Mouse (Mus musculus): Measurements from ENCODE around the gene Stard7. TPM values are rescaled to one million over a fixed set of nuclear protein-coding genes. Genes with fewer than 3 reads are reported as not detected.
"Not testable (repeated sequence)": the region's sequence is repeated elsewhere in the genome, so short reads cannot be mapped to it uniquely, and the experiment has no call there.

Gene Stard7
- polyA plus RNA-seq, 1 experiment from 2014 or later, result 99.8 TPM

DNA sequence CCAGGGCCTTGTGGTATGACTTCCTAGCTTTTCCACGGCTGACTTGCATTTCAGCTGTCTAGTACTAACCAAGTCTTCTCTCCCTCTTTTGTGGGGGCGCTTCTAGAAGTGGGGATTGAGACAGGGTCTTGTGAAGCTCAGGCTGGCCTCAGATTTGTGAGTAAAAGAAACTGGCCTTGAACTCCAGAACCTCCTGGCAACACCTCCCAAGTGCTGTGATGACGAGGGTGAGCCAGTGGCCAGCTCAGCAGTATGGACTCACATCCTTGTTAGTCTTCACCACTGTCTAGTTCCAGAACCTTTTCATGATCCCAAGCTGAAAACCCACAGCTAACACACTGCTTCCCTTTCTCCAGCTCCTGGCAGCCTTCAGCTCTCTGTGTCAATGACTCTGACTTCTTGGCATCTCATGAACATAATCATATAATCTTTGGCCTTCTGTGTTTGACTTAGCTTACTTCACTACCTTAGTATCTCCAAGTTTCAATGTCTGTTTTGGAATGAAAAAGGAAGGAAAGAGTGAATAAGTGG, 15.3 kb upstream of the Stard7 start:
- H3K36me3 ChIP-seq, result peaks cover 31% of the 10 kb centered on the region
- H3K27me3 ChIP-seq, result no peaks in the 10 kb centered on the region
- no peak overlapping the region for H3K9ac ChIP-seq (replicated peaks)
- ATAC-seq (replicated peaks), result no peak
- H3K9me3 ChIP-seq, result no peaks in the 10 kb centered on the region
- no peak overlapping the region for H3K4me3 ChIP-seq
- no peak overlapping the region for H3K4me2 ChIP-seq (replicated peaks)
- H3K27ac ChIP-seq (replicated peaks), result no peak overlapping the region
- 87% methylated on average over 3 of the region's 3 CpGs for WGBS
- H3K4me1 ChIP-seq, result peaks cover 13% of the 10 kb centered on the region

DNA sequence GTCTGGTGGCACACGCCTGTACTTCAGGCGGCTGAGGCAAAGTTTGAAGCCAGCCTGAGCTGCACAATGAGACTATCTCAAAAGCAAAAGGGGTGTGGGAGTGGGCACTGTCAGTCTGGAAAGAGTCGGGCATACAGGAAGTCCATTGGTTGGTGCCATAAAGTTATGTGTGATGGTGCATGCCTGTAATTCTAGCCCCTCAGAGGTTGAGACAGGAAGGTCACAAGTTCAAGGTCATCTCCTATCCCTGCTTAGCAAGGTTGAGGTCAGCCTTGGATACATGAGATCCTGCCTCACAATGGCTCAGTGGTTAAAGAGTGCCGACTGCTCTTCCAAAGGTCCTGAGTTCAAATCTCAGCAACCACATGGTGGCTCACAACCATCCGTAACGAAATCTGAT, 14.7 kb upstream of the Stard7 start:
- Histone ChIP-seq H3K4me1 (peaks cover 7% of the 10 kb centered on the region), H3K9me3 (no peaks in the 10 kb centered on the region), H3K4me2 (replicated peaks) (no peak overlapping the region), H3K36me3 (peaks cover 35% of the 10 kb centered on the region), H3K27ac (replicated peaks) (no peak overlapping the region), H3K9ac (replicated peaks) (no peak overlapping the region), H3K4me3 (no peak overlapping the region), H3K27me3 (no peaks in the 10 kb centered on the region)
- 89% methylated on average over 6 of the region's 6 CpGs for WGBS
- ATAC-seq (replicated peaks), result no peak

DNA sequence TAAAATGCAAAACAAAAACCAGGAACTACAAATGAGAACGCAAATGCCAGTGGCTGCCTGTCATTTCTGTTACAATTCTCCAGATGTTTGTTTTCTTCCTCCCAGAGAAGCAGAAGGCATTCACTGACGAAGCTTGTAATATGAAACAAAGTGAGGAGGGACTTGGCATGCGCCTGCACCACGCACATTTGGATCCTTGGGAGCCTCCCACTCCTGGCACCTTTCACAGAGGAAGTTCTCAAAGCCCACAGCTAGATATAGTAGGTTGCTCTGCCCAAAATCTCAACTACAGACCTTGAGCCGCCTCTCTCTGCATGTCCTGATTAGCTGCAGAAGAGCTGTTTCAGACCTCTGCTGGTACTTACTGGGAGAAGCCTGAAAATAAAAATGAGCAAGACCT, 10.7 kb upstream of the Stard7 start:
- Histone ChIP-seq H3K27me3 (no peaks in the 10 kb centered on the region), H3K9me3 (no peaks in the 10 kb centered on the region), H3K4me3 (no peak overlapping the region), H3K4me2 (replicated peaks) (no peak overlapping the region), H3K27ac (replicated peaks) (no peak overlapping the region), H3K9ac (replicated peaks) (no peak overlapping the region), H3K4me1 (no peaks in the 10 kb centered on the region), H3K36me3 (peaks cover 35% of the 10 kb centered on the region)
- WGBS, result 85% methylated on average over 5 of the region's 5 CpGs
- ATAC-seq (replicated peaks), result no peak

DNA sequence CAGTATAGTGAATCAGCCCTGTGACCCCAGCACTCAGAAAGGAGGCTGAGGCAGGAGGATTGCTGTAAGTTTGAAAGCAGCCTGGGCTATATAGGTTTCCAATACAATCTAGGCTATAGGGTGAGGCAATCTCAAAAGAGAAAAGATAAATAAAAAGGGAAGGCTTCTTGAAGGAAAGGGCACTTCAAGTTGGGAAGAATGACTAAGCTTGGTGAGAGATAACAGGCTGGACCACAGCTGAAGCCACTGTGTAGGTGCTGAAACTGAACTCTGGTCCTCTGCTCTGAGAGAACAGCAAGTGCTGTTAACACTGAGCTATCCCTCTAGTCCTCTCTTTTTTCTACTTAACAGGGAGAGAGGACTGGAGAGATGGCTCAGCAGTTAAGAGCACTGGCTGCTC, 7.5 kb upstream of the Stard7 start:
- H3K9ac ChIP-seq (replicated peaks), result no peak overlapping the region
- no peak overlapping the region for H3K4me2 ChIP-seq (replicated peaks)
- no peaks in the 10 kb centered on the region for H3K9me3 ChIP-seq
- H3K4me1 ChIP-seq, result no peaks in the 10 kb centered on the region
- H3K4me3 ChIP-seq, result no peak overlapping the region
- H3K27ac ChIP-seq (replicated peaks), result no peak overlapping the region
- no peaks in the 10 kb centered on the region for H3K27me3 ChIP-seq
- ATAC-seq (replicated peaks), result no peak
- peaks cover 24% of the 10 kb centered on the region for H3K36me3 ChIP-seq

DNA sequence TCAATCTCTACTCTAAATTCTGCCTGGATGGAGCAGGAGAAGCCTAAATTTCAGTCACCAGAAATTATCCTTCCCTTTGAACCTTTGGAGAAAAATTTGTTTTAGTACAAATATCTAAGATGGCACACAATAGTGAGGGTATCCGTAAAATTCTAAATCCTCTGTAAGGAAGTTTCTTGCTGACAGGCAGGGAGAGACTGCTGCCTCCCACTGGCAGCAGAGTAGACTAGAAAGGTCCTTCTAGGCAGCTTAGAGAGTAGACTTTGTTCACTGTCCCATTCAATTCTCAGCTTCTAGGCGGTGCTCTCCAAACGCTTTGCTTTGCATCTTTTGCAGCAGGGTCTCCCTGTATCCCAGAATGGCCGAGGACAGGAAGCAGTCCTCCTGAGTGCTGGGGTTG, 2.2 kb upstream of the Stard7 start:
- no peak for ATAC-seq (replicated peaks)
- Histone ChIP-seq H3K4me2 (replicated peaks) (no peak overlapping the region), H3K36me3 (no peaks in the 10 kb centered on the region), H3K4me1 (peaks cover 19% of the 10 kb centered on the region), H3K4me3 (no peak overlapping the region), H3K9me3 (no peaks in the 10 kb centered on the region), H3K27me3 (no peaks in the 10 kb centered on the region), H3K9ac (replicated peaks) (no peak overlapping the region), H3K27ac (replicated peaks) (no peak overlapping the region)
- WGBS, result 34% methylated on average over 4 of the region's 4 CpGs

DNA sequence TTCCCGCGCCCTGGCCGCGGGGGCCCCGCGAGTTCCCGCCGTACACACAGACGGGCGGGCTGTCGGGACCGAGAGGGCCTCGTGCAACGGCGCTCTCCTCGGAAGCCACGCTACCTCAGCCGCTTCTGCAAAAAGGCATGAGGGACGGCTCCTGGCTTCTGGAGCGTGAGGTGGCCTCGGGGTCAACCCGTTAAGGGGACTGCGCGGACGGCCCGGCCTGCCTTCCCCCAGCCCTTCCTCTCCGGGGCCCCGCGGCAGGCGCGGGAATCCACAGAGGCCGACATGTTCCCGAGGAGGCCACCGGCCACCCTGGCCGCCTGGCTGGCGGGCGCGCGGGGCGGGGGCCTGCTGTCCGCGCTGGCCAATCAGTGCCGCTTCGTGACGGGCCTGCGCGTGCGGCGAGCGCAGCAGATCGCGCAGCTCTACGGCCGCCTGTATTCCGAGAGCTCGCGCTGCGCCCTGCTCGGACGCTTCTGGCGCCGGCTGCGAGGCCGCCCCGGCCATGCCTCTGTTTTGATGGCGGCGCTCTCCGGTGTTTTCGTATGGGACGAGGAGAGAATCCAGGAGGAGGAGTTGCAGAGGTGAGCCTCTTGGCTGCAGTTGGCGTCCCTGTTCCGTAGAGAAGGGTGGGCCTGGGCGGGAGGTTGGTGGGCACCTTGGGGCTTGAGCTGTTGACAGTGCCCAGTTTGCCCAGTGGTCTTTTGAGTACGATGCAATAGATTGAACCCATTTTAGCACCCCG, 453 bp downstream of the Stard7 start:
- Histone ChIP-seq H3K27me3 (no peaks in the 10 kb centered on the region), H3K4me3 (peak overlapping the region; percentile 90), H3K9me3 (no peaks in the 10 kb centered on the region), H3K36me3 (no peaks in the 10 kb centered on the region), H3K4me1 (peaks cover 31% of the 10 kb centered on the region), H3K4me2 (replicated peaks) (peak overlapping the region; percentile 88), H3K9ac (replicated peaks) (peak overlapping the region; percentile 88), H3K27ac (replicated peaks) (peak overlapping the region; percentile 93)
- under 1% methylated on average over 75 of the region's 75 CpGs for WGBS
- ATAC-seq (replicated peaks), result peak; percentile 94

DNA sequence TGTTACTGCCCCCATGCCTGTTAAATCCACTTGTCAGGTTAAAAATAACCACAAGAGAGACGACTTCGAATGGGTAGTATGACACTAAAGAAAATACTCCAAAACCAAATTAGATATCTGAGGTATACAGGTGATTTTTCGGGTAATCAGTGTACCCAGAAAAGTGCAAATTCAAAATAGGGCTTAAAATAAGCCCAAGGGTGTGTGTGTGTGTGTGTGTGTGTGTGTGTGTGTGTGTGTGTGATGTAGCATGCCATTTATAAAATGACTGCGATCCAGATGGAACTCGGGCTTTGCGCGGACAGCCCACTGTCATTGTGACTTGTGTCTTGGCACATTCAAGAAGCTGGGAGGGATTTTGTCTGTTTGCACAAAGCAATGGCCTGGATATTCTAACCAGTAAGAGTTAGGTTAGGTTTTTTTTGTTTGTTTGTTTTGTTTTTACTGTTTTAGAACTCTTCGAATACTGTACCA, 1.1 kb downstream of the Stard7 start:
- H3K4me1 ChIP-seq, result peaks cover 34% of the 10 kb centered on the region
- WGBS, result 6% methylated on average over 8 of the region's 8 CpGs
- H3K27ac ChIP-seq (replicated peaks), result peak overlapping the region; percentile 93

DNA sequence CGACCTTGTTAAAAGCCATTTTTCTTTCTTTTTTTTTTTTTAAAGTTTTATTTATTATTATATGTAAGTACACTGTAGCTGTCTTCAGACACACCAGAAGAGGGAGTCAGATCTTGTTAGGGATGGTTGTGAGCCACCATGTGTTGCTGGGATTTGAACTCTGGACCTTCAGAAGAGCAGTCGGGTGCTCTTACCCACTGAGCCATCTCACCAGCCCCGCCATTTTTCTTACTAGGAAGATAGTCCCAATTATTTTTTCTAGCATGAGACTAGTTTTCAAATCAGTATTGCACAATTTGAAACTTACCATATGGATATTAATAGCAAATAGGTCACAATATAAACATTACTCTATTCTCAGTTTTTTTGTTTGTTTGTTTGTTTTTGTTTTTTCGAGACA, 2.0 kb downstream of the Stard7 start:
- H3K36me3 ChIP-seq, result not testable (repeated sequence)
- WGBS, result 91% methylated on average over 4 of the region's 4 CpGs

More for the DNA sequence above, 1.1 kb downstream of the Stard7 start:
- no peak for ATAC-seq (replicated peaks)
- Histone ChIP-seq H3K36me3 (no peaks in the 10 kb centered on the region), H3K9ac (replicated peaks) (peak overlapping the region; percentile 88), H3K9me3 (no peaks in the 10 kb centered on the region), H3K27me3 (no peaks in the 10 kb centered on the region), H3K4me3 (peak overlapping the region; percentile 90), H3K4me2 (replicated peaks) (peak overlapping the region; percentile 88)

DNA sequence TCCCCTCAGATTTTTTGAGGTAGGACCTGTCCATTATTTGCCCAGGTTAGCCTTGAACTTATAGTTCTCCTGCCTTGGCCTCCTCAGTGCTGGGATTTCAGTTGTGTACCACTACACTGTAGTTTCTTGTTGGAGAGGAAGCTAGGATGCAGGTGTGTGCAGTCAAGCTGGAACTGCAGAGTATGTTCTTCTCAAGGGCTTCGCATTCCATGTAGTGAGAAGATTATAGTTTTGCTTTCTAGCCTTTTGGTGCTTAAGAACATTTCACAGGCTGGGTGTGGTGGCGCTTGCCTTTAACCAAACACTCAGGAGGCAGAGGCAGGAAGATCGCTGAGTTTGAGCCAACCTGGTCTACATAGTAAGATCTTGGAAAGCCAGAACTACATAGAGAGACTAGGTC, 2.8 kb downstream of the Stard7 start:
- Histone ChIP-seq H3K4me2 (replicated peaks) (no peak overlapping the region), H3K27me3 (no peaks in the 10 kb centered on the region), H3K9me3 (no peaks in the 10 kb centered on the region), H3K4me3 (no peak overlapping the region), H3K9ac (replicated peaks) (no peak overlapping the region), H3K4me1 (peaks cover 34% of the 10 kb centered on the region), H3K27ac (replicated peaks) (no peak overlapping the region), H3K36me3 (no peaks in the 10 kb centered on the region)
- no peak for ATAC-seq (replicated peaks)
- WGBS, result 97% methylated on average over 3 of the region's 3 CpGs

More for the DNA sequence above, 2.0 kb downstream of the Stard7 start:
- H3K4me3 ChIP-seq; H3K4me2 ChIP-seq (replicated peaks); H3K9ac ChIP-seq (replicated peaks); H3K27ac ChIP-seq (replicated peaks); H3K9me3 ChIP-seq; ATAC-seq (replicated peaks); H3K27me3 ChIP-seq: not testable (repeated sequence)
- H3K4me1 ChIP-seq, result peaks cover 34% of the 10 kb centered on the region

DNA sequence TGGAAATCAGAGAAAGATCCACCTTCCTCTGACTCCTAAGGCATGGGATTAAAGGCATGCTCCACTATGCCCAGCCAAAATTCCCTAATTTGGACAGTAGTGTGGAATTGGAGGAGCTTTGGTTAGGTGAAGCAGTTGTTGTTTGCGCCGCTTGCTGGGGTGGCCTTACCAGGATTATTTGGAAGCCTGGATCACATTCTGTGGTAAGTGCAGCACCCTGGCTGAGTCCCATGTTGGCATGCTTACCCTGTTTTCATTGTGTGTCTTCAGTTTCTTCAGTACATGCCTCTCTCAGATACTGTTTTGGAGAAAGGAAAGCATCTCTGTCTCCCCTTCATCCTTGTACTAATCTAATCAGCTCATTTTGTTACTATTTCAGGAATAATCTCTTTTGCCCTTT, 4.6 kb downstream of the Stard7 start:
- H3K9ac ChIP-seq (replicated peaks), result no peak overlapping the region

DNA sequence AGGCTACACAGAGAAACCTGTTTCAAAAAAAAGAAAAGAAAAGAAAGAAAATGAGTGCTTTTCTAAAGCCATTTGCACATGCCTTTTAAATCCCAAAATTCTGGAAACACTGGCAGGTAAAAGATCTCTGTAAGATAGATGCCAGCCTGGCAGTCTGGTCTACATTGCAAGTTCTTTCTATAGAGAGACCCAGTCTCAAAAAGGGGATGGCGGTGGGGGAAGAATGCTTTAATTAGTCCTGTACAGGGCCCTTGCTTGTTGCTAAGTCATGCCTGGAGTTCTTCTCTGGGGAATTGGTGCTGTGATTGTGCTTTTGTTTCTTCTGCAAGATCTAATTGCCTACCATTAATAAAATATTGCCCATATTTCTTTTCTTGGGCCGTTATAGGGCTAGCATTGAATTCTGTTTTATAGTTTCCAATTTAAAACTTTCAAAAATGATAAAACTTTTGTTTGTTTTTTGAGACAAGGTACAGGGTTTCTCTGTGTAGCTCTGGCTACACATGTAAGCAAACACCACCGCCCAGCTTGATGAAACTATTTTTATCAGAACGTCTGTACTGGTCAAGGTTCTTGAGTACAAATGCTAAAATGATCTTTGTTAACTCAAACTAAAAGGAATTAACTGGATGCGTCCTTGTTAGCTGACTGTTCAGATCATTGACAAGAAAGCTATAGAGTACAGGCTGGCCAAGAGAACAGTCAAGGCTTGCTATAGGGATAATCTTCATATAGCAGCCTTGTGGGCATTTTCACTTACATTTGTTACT, 5.7 kb downstream of the Stard7 start:
- H3K36me3 ChIP-seq, result no peaks in the 10 kb centered on the region
- no peaks in the 10 kb centered on the region for H3K9me3 ChIP-seq
- no peaks in the 10 kb centered on the region for H3K27me3 ChIP-seq
- peaks cover 30% of the 10 kb centered on the region for H3K4me1 ChIP-seq
- 75% methylated on average over 5 of the region's 5 CpGs for WGBS
- H3K4me3 ChIP-seq, result no peak overlapping the region
- no peak overlapping the region for H3K4me2 ChIP-seq (replicated peaks)
- H3K27ac ChIP-seq (replicated peaks), result no peak overlapping the region
- no peak for ATAC-seq (replicated peaks)
- H3K9ac ChIP-seq (replicated peaks), result no peak overlapping the region

More for the DNA sequence above, 4.6 kb downstream of the Stard7 start:
- H3K27ac ChIP-seq (replicated peaks), result no peak overlapping the region
- no peak for ATAC-seq (replicated peaks)
- H3K4me3 ChIP-seq, result no peak overlapping the region
- no peaks in the 10 kb centered on the region for H3K36me3 ChIP-seq
- peaks cover 30% of the 10 kb centered on the region for H3K4me1 ChIP-seq
- H3K27me3 ChIP-seq, result no peaks in the 10 kb centered on the region
- 76% methylated on average over 2 of the region's 2 CpGs for WGBS
- no peak overlapping the region for H3K4me2 ChIP-seq (replicated peaks)
- no peaks in the 10 kb centered on the region for H3K9me3 ChIP-seq

DNA sequence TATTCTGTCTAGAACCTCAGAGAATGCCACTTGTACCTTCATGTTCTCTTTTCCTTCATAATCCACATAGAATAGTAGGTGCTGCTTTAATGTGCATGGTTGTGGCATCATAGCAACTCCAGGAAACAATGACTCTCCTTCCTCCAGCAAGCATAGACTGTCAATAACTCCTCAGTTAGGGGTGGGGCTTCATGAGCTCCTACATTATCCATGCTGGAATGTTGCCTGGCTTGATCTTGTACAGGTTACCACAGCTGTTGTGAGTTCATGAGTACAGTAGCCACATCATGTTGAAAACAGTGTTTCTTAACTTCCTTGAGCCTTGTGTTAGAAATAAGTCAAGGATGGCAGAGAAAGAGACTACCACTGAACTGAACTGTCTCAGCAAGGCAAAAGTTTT, 8.1 kb downstream of the Stard7 start:
- H3K9ac ChIP-seq (replicated peaks), result no peak overlapping the region
- H3K4me3 ChIP-seq, result no peak overlapping the region
- H3K36me3 ChIP-seq, result no peaks in the 10 kb centered on the region
- H3K27ac ChIP-seq (replicated peaks), result no peak overlapping the region
- peaks cover 14% of the 10 kb centered on the region for H3K4me1 ChIP-seq
- no peak overlapping the region for H3K4me2 ChIP-seq (replicated peaks)
- H3K27me3 ChIP-seq, result no peaks in the 10 kb centered on the region
- ATAC-seq (replicated peaks), result no peak
- H3K9me3 ChIP-seq, result no peaks in the 10 kb centered on the region
